Mouse (Mus musculus): Measurements from ENCODE around the gene Zfp30. TPM values are rescaled to one million over a fixed set of nuclear protein-coding genes. Genes with fewer than 3 reads are reported as not detected.
A peak's percentile ranks its signal among the peaks of the same experiment; 100 is the strongest.

Zfp30 gene
- 10 to 100 TPM in 1 of 2 experiments, 1 to 10 TPM in 1; 9.9 to 10.4 TPM for total RNA-seq (2021)

DNA sequence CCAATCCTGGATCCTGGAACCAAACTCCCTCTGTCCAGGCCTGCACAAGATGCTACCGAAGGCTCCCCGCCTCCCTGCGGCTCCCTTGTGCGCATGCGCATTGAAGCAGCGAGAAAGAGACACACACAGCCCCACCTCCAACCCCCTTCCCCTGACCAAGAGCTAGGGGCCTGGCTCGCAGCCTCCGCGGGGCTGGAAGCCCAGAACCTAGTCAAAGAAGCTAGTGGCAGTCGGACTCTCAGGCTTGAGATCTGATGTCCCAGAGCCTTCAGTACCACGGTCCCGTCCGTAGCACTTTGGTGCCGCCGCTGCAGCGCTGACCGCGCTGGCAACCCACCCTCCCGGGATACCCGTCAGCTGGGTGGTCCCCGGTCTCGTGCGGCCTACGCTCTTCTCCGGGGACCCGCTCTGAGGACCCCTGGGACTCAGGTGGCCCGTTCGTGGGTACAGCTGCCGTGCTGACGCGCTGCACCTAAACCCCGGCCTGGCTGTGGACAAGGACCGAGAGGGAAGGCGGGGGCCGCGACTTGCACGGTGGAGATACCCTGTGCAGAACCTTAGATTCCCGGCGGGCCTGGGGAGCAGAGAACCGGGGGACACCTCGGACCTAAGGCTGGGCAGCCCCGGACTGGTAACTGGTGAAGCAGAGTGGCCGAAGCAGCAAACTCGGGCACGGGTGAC is at the start of gene Zfp30:
TSS of gene Zfp30 (plus strand) at position 128 of the 681 bp plus-strand sequence.
- peak; percentile 83 to 85 for DNase-seq

DNA sequence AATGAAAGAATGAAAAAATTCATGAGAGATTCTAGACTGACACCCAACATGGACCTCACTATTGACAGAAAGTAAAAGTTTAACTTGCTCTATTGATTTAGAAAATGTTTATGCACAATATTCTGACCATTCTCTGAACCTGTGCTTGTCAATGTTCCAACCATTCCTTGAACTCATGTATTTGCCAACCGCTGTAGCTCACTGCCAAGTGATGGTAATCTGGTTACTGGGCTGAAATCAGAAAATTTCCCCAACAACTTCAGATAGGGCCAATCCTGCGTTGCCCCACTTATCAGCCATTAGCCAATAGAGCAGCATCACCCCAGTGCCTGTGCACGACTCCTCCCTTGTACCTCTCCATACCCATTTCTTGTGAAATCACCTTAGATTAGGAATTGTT is 41.5 kb upstream of the Zfp30 start:
- no peak for DNase-seq

DNA sequence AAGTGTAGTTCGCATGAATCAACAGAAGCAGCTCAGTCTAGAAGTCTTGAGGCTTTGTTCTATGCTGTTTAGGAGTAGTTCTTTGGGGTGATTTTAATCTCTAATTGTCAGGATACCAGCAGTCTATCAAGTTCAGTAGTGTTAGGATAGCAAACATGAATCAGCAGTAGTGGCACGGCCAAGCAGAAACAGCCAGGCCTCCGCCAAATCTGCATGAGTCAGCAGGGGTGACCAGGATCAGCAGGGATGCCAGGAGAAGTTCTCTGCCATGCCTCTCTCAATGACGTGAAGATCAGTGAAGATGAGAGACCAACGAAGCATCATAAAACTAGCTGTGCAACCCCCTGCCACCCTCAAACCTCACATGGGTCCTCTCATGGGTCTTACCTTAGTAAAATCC is 23.3 kb upstream of the Zfp30 start:
- DNase-seq: no peak

DNA sequence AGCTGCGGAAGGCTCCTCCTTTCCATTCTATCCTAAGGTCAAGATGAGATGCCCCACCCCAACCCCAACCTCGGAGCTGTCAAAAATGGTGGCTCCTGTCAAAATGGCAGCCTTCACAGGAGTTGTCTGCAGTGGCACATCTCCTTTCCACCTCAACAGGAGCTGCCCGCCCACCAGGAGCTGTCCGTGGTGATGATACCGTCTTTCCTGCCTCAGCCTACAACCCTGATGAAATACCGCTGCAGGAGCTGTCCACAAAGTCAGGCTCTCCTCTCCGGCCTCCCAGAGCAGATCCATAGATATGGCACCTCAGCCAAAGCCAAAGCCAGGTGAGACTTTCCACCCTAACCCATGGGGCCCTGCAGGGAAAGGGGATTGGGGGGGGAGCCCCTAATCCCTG is 19.1 kb upstream of the Zfp30 start:
- DNase-seq: no peak

DNA sequence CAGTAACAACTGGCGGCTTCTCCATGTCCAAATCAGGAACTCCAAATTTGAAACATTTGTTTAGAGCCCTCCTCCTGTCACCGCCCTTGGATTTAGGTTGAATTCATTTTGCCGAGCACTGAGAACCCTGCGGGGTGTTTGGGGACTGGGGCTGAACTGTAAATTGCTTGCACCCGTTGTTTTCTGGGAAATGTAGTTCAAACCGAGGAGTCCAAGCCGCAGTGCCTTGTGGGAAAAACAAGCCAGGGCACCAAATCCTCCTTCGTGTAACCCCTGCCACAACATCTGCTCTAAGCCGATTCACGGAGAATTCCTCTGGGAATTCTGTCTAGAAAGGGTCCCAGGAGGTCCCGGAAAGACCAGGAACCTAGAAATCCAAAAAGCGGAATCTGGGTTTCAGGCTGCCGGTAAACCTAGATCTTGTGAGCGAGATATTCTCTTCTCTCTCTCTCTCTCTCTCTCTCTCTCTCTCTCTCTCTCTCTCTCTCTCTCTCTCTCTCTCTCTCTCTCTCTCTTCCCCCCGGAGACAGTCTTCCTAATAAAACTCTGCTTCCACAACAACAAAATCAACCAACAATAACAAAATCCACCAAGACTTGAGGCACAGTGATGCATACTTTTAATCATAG is 16.6 kb upstream of the Zfp30 start:
- DNase-seq: peak; percentile 84 to 85

DNA sequence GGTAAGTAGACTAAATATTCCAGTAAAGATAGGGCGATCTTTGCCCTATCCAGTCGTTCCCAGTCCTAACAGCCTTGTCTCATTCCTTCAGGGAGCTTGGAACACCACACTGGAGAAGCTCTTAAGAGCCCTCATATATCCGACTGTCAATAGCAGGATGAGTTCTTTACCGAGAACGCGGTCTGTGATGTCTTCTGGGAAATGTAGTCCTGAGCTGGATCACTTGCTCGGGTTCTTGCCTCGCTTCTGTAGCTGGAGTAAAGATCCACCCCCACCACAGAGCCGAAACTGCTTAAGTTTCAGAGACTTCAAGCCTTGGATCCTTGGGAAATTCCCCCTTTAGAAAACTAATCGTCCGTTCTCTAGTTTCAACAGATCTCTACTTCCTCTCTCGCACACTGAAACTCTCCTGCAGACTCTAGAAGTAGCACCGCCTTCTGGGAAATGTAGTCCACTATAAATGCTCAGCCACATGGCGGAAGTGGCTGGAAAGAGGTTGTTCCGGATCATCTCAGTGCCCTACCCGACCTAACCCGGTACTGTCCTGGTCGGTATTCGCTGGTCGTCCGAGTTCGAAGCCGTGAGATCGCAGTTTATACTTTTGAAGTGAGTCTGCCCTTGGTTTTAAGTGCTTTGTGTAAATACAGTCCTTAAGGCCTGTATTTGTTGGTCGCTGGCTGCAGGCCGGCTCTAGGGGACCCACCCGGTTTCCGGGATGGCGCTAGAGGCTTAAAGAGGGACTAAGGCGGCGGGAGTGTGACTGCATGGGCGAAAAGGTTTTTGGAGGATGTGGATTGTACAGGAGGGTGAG is 15.5 kb upstream of the Zfp30 start, which contains the start of gene Zfp84:
TSS of gene Zfp84 (plus strand) at position 463 of the 811 bp plus-strand sequence.
- DNase-seq: peak; percentile 89 to 90

DNA sequence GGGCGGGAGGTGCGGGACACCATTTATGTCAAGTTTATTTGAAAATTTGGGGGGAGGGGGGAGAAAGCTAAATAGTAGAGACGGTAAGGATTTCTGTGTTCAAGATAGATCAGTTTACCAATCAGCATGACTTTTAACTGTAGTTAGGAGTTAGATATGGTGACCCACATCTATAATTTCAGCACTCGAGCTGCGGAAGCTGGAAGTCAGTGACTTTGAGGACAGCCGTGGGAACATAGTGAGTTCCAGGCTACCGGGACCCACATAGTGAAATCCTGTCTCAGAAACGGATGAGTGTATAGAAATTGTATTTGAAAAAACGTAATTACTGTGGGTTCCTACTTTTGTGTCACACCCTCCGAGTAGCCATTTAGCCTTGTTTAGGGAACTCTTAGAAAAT is 14.8 kb upstream of the Zfp30 start:
- no peak for DNase-seq

DNA sequence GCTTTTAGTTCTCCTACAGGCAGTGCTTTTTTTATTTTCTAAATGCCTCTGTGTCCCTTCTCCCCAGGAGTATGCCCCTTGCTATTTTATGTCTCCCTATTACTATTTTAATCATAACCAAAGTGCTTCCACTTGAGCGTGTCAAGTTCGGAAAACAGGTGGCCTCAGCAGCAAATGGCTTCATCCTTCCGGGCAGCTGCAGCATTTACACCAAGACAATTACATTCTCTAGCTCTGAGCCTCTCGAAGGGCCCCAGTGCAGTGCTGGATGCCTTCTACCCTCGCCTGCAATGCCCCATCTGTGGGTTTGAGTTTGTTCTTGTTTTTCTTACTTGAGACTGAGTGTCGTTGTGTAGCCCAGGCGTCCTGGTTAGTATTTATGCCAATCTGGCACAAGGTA is 10.3 kb upstream of the Zfp30 start:
- no peak for DNase-seq

DNA sequence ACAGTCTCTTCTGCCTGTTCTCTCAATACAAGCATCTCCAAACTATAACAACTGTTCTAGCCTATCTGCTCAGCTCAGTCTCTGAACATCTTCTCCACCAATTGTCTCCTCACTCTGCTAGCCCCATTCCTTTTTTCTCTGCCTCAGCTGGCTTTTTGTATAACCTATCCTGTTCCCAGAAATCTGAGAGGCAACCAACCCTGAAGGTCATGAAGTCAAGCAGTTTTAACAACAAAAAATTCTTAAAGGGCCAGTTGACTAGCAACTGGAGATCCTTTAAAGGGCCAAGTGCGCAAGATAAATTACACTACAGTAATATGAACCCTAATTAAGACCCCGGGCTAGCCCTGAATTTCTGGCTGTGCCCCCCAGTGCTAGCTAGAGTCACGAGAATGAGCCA is 9.4 kb upstream of the Zfp30 start:
- no peak for DNase-seq

DNA sequence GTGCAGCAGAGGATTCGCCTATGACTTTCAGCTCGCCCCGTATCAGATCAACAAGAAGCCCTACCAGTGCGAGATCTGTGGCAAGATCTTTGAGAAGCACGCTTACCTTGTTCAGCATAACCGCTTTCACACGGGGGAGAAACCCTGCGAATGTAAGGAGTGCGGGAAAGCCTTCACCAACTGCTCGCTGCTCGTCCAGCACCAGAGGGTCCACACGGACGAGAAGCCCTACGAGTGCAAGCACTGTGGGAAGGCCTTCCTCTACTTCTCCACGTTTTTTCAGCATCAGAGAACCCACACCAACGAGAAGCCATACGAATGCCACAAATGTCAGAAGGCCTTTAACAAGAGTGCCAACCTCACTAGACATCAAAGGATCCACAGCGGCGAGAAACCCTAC is 7.2 kb upstream of the Zfp30 start:
- DNase-seq: no peak

DNA sequence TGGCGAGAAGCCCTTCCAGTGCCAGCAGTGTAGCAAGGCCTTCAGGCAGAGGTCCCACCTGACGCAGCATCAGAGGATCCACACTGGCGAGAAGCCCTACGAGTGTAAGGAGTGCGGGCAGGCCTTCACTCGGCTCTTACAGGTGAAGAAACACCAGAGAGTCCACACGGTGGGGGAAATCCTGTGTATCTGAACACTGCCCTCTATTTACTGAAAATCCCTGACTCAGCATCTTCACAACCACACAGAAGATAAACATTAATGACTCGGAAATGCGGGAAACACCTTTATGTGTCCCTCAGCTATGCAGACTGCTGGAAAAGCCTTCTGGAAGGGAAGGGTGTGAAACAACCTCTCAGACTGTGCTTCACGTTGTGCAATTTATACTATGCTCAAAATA is 6.4 kb upstream of the Zfp30 start:
- no peak for DNase-seq

DNA sequence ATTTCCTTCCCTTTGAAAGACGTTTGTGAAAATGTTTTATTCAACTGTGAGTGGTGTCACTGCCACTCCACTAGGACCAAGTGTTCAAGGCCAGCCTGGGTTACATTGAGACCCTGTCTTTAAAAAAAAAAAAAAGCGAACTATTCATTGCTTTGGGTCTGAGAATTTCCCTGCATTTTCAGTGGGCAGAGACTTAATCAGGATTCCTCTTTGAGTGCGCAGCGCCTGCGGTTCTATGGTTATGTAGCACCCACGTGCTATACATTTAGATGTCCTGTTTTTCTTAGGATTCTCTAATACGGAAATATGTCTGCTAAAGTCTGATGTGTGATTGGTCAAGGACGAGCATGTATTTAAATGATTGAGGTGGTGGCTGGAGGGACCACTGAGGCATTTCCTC is 1.2 kb downstream of the Zfp30 start:
- DNase-seq: no peak

DNA sequence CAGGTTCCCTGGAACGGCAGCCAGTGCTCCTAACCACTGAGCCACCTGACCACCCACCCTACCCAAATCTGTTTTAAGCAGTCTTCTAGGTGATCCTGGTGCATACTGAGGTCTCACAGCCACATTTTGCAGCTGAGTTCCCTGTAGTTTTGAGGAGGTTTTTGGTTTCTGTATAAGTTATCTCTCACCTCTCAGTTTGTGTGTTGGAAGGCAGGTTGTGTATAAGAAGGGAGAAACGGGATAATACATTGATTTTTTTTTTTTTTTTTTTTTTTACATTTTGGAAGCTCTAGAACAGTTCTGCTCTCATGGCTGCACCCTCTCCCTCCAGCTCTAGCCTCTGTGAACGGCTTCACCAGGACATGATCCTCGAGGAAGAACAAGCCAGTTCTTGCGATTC is 2.1 kb downstream of the Zfp30 start:
- no peak for DNase-seq

DNA sequence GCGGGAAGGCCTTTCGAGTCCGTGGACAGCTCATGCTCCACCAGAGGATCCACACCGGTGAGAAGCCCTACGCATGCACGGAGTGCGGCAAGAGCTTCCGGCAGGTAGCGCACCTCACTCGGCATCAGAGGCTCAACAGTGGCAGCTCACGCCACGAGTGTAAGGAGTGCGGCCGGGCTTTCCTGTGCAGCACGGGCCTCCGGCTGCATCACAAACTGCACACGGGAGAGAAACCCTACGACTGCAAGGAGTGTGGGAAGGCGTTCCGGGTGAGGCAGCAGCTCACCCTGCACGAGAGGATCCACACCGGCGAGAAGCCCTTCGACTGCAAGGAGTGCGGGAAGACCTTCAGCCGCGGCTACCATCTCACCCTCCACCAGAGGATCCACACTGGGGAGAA is 9.1 kb downstream of the Zfp30 start:
- no peak for DNase-seq

DNA sequence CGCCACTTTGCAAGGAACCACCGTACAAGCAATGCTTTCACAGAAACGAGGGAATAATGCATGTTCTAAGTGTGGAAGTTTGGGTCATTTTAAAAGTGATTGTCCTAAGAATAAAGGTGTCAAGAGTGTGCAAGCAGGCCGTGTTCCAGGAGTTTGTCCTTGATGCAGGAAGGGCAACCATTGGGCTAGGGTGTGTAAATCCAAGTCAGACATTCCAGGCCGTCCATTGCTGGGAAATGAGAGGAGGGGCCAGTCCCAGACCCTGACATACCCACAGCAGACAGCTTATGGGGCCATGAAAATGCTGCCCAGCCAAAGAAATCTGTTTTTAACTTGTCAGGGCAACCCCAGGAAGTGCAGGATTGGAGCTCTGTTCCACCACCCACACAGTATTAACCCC is 23.2 kb downstream of the Zfp30 start:
- DNase-seq: no peak

DNA sequence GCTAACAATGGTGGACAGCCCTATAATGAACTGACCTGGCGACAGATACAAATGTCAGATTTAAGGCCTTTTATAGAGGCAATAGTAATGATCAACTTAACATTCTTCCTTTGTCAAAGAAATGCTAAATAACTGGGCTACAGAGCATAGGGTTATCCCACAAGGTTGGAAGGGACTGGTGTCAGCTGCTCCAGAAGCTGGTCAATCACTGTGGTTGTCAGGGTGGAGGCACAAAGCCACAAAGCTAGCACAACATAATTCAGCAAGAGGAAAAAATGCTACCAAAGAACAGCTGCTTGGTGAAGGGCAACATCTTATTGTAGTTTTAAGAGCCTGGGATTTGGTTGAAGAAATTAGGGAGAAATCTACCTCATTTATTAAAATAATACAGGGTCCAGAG is 28.4 kb downstream of the Zfp30 start:
- no peak for DNase-seq

DNA sequence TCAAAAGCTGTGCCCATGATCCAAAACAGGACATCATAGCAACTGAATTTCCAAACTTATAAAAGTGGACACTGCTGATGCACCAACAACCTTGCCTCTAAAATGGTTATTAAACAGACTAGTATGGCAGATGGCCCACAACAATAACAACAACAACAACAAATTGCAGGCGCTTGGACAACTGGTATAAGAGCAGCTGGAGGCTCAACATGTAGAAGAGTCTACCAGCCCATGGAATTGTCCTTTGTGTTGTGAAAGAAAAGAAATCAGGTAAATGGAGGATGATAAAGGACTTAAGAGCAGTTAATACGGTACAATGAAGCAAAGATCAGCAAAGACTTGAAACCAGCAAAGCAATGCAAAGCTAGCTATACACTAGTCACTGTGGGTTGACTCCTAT is 30.6 kb downstream of the Zfp30 start:
- no peak for DNase-seq

DNA sequence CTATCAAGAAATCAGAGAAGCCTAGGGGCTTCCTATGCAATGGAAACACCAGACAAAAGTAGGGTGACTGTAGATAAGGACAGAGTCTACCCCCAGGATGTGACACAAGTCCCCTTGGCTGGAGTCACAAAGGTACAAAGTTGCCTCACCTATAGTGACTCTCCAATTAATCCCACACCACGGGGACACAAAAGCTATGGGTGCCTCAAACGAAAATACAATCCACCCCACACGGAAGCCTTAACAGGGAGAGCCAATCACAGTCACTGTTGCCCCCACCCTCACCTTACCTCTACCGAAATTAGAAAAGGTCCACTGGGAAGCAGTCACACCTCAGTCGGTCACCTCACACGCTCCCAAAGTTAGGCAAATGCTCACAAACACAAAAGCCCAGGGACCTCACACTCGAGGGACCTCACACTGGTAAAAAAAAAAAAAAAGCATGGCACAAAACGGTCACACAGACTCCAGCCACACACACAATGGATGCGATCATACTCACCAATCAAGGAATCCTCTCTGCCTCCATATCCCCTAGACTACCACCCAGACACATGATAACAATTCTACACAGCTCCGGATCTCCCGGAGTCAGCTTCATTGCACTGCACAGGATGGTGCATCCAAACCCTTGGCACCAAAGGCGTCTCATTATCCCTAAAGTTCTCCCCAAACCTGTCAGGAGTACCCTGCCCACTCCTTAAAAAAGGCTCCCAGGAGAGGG is 31.4 kb downstream of the Zfp30 start:
- DNase-seq: no peak

DNA sequence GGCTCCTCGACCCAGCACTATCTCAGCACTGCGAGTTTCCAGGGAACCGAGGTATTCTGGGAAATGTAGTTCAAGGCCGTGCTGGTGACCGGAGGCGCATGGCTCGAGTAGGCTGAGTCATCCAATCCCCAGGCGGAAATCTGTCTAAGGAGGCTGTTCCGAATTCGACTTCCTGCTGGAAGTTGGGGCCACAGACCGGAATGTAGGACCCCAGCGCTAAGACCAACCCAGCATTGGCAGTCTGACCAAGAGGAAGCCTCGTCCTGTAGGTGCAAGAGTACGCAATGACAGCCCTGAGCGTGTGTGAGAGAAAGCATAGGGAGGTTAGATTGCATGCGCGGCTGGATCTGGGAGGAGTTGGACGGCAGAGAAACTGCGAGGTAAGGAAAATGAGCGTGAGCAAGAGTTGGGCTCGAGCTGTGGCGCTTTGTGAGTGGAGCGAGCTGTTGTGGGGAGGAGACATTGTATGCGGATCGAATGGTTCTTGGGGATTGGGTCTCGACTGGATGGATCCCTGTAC is 32.2 kb downstream of the Zfp30 start, which contains the start of gene Zfp790:
TSS of gene Zfp790 (plus strand) at position 205 of the 520 bp plus-strand sequence.
- peak; percentile 89 to 91 for DNase-seq

DNA sequence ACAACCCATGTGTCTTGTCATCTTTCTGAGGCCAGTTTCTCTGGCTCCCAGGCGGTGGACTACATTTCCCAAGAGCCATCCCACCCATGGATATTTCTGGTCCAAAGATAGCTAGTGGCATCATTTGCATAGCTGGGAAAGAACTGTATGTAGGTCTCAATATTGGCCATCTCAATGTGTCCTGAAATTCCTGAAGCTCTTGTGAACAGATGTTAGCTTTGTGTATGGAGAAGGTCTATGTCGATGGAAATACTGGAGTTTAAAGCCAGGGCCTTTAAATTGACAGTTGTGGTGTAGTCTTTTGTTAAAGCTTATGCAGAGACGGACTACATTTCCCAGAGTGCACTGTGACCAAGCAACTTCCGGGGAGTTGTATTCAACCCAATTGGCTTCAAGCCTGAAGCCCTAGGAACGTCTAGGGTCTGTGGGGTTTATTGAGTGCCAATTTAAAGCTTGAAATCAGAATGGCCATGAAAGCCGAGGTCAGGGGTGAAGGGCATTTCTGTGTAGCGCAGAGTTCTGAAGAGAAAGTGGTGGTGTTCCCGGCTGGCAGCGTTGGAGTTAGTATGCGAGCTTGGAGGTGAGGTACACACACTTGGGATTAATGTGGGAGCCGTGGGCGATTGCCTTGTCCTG is 34.9 kb downstream of the Zfp30 start:
- DNase-seq: peak; percentile 51 to 76

DNA sequence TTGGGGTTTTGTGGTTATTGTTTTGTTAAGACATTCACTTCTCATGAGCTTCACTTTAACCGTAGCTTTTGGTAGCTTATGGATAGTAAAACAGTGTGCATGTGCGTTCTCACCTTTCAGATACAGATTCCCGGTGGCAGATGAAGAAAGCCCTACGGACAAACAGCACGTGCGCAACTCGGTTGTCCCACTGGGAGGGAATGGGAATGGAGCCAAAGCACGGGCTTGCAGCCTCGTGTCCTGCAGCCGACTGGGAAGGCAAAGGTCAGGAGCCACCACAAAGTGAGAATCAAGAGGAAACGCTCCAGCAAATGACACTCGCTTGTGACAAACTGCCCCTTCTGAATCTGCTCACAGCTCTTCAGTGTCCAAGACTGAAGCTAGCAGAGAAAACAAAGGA is 44.2 kb downstream of the Zfp30 start:
- no peak for DNase-seq

DNA sequence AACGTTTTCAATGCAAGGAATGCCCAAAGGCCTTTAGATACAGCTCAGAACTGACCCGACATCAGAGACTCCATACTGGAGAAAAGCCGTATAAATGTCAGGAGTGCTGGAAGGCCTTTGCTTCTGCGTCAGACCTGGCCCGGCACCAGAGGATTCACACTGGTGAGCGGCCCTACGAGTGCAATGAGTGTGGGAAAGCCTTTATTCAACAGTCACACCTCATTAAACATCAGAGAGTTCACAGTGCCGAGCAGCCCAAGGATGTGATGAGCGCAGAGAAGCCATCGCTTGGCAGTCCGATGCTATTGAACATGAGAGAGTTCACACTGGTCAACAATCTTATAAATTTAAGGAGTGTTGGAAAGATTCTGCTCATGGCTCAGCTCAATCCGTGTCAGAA is 46.0 kb downstream of the Zfp30 start:
- no peak for DNase-seq
